Mouse (Mus musculus): Measurements from ENCODE around the gene Mlf2.

- TF ChIP-seq CTCF (IDR thresholded peaks at IDR 0.05; ENCODE audit: extremely low read depth, insufficient read depth, low read length) (peak; percentile 86), POLR2A (IDR thresholded peaks at IDR 0.05; ENCODE audit: extremely low read depth, insufficient read depth, low read length) (no peak)
Measured at GRCm38 (mm10) chr6:124903580-124904151, 27.5 kb upstream of the Mlf2 start.

Data from cortical plate, adult 2 months (tissue).